Mouse (Mus musculus): ENCODE measurements around the gene Trp63.

Trp63 gene

GRCm38 (mm10) chr16:25784246-25784645 is 100.7 kb downstream of the Trp63 start:
- DNase-seq: no peak

GRCm38 (mm10) chr16:25786457-25786856 is 102.9 kb downstream of the Trp63 start:
- no peak for DNase-seq

DNA sequence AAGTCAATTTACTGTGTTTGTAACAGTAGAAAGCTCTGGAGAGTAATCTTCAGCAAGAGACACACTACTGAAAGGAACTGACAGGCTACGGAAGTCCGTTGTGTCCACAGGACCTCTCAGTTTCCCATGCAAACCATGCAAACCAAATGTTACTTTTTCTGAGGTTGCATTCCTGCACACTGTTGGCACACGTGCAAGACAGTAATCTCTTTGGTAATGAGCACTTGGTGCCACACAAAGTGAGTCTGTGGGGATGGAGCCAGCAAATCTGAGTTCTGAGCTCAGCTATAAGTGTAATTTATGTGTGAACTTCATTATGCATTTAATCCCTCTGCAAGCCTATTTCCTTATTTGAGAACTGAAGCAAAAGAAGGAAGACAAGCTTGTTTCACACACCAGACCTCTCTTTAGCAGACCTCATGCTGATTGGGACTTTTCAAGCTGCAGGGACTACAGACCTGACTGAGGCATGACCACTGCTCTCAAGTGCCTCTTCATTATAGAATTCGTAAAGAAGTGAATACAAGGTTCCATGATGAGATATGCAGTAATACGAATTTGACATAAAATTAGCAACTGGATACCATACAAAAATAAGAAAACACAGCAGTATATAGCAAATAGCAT is 109.2 kb downstream of the Trp63 start:
- no peak for DNase-seq

DNA sequence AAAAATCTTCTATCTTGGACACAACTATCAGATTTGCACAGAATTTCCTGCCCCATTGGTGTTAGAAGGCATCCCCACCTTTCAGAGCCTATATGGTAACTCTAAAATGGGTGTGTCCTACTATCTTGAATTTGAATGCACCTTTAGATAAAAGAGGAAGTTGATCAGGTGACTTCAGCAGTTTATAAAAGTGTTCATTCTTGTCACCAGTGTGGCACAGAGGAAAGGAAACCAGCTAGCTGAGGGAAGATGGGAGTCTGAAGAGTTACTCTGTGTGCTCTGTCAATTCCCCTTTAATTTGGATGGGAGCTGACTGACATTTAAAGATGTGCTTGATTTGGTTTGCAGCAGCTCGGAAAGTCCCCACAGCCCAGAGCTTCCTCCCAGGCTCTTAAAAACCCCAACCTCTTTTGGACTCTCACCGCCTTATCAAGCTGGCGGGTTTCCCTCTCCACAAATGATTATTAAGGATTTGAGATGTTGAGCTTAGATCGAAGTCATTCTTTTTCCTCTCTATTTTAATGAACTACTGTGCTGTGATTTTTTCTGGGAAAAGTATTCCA is 114.2 kb downstream of the Trp63 start:
- DNase-seq: no peak

- DNase-seq: no peak
Measured at GRCm38 (mm10) chr16:25799618-25800017, 116.1 kb downstream of the Trp63 start.

GRCm38 (mm10) chr16:25804955-25805354 is 121.4 kb downstream of the Trp63 start:
- DNase-seq: no peak

- no peak for DNase-seq
Measured at GRCm38 (mm10) chr16:25807116-25807515, 123.6 kb downstream of the Trp63 start.

DNA sequence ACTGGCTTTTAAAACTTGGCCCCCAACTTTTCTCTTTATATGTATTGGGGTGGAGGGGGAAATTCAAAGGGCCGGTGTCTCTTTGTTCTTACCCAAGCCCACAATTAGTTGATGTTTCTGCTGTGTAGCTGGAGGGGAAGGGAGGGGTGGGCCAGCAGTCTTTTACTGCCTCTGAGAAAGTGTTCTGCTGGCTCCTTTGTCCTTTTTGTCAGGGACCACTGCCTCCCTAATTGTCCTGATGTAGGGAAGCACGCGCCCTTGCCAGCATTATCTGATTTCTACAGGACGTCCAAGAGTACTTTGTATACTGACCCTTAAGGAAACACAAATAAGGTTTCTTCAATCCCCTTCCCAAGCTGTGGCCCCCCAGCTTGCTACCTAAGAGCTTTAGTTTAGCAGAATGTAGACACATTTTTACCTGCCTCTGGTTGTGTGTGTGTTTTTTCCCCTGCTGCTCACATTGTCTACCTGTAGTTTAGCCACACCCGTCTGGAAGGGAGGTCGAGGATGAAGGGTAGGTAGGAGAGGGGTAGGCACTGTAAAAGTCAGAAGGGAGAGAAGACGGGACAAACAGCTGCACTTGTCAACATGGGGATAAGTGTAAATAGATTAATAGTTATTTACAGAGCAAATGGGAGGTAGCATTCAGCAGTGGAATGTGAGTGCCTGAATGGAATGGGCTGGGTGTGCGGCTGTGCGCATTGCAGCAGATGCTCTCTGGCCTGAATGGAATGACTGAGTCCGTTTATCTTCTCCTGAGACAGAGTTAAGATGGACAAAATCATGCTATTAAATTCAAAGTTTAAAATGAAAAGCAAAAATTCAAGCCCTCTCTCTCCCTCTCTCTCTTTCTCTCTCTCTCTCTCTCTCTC is 134.4 kb downstream of the Trp63 start:
- no peak for DNase-seq

GRCm38 (mm10) chr16:25826016-25826415 is 142.5 kb downstream of the Trp63 start:
- no peak for DNase-seq

GRCm38 (mm10) chr16:25832576-25832975 is 149.0 kb downstream of the Trp63 start:
- no peak for DNase-seq

- DNase-seq: no peak
Measured at GRCm38 (mm10) chr16:25835301-25835700, 151.7 kb downstream of the Trp63 start.

DNA sequence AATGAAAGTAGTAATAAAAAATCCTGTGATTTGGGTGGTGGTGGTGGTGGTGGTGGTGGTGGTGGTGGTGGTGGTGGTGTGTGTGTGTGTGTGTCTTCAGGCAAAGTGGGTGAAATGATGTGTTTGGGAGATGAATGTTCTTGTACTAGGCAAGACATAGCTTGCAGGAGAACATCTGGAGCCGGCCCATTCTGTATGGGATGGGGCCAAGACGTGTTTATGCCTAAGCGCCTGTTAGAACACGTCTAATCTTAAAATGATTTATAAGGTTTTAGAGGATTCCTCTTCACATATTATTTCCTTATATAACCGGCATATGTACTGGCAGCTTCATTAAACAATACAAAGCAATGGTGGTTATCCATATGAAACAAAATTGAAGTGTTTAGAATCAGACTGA is 152.2 kb downstream of the Trp63 start:
- DNase-seq: no peak

- DNase-seq: no peak
Measured at GRCm38 (mm10) chr16:25842996-25843395, 159.4 kb downstream of the Trp63 start.

DNA sequence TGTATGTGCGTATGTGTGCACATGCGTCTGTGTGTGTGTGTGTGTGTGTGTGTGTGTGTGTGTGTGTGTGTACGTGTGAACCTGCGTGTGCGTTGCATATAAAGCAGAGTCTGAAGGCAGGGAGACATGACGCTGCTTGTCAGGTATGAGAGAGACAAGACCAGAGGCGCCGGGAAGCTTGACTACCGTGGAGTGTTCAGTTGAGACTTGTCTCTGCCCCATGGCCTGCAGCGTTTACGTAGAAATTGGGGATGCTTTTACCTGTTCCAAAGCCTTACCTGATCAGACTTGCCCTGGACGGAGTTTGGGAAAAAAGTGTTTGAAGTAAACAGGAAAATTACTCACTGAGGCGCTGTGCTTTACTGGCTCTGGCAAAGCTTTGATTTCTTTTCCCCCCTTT is 160.1 kb downstream of the Trp63 start:
- DNase-seq: no peak

- no peak for DNase-seq
Measured at GRCm38 (mm10) chr16:25846611-25847010, 163.0 kb downstream of the Trp63 start.

GRCm38 (mm10) chr16:25848474-25848873 is 164.9 kb downstream of the Trp63 start:
- no peak for DNase-seq

GRCm38 (mm10) chr16:25849593-25850464 is 166.3 kb downstream of the Trp63 start:
- no peak for DNase-seq

- DNase-seq: no peak
Measured at GRCm38 (mm10) chr16:25860731-25861505, 177.4 kb downstream of the Trp63 start.

- no peak for DNase-seq
Measured at GRCm38 (mm10) chr16:25865096-25865869, 181.7 kb downstream of the Trp63 start.

DNA sequence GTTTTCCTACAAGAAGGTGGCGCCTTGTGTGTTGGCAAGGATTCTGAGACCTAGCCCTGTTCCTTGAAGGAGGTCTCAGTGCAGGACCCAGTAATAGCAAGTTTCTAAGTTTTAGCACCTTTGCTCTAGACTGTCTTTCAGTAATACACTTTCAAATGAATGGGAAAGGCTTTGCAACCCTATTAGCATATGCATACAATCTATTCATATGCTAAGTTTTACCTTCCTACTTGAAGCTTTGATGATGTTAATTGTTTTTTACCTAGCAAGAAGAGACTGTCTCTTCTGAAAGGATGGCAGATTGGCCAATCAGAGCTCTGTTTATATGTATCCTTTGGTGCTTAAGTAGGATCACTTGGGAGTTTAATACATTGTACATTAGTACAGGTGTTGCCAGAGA is 187.9 kb downstream of the Trp63 start:
- DNase-seq: no peak

DNA sequence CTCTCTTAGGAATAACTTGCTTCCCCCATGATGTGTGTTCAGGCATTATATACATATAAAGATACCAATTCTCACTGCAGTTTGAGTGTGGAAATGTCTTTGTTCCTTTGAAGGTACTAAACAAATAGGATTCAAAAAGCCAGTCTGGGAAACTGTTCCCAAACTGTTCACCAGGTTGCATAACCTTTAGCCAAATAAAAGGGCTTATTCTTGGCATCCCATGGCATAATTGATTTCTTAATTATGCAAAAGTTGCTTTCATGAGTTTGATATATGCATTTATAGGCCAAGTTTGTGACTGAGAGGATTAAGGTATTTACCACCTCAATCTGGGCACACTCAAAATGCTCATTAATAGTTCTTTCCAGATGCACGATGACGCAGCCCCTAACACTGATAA is 192.1 kb downstream of the Trp63 start:
- no peak for DNase-seq
